Mouse (Mus musculus) liver, embryonic 15.5 days (tissue): Measurements from ENCODE around the gene Tpo. TPM values are rescaled to one million over a fixed set of nuclear protein-coding genes. Genes with fewer than 3 reads are reported as not detected.

ENCODE experiments used
- ATAC-seq: fragments of 200-750 bp; cut with Nextera tagmentation; 2 replicates; pipeline ENCODE4 v1.8.0; 2017; ENCODE audit warnings: moderate number of reproducible peaks, mild to moderate bottlenecking, moderate library complexity; ENCODE audit not compliant: insufficient read depth
- H3K27ac ChIP-seq: fragments of 300-500 bp; sonication (generic); replicated peaks from 2 replicates; pipeline ENCODE4 v1.5.1; 2015; ENCODE audit warnings: mild to moderate bottlenecking, inconsistent platforms
- H3K27me3 ChIP-seq: fragments of 300-500 bp; sonication (generic); 2 replicates; pipeline ENCODE4 v1.6.1; 2015; ENCODE audit warnings: mild to moderate bottlenecking, inconsistent platforms
- H3K36me3 ChIP-seq: fragments of 300-500 bp; sonication (generic); replicated peaks from 2 replicates; pipeline ENCODE4 v1.6.1; 2015; ENCODE audit warnings: moderate library complexity, mild to moderate bottlenecking, inconsistent platforms
- H3K4me1 ChIP-seq: fragments of 300-500 bp; sonication (generic); replicated peaks from 2 replicates; pipeline ENCODE4 v1.6.1; 2015; ENCODE audit warnings: inconsistent platforms
- H3K4me2 ChIP-seq: fragments of 300-500 bp; sonication (generic); 2 replicates; pipeline ENCODE4 v1.6.1; 2015; ENCODE audit warnings: moderate library complexity, mild to moderate bottlenecking, inconsistent platforms
- H3K4me3 ChIP-seq: fragments of 300-500 bp; sonication (generic); replicated peaks from 2 replicates; pipeline ENCODE4 v1.5.1; 2015; ENCODE audit warnings: mild to moderate bottlenecking, inconsistent platforms
- H3K9ac ChIP-seq: fragments of 300-500 bp; sonication (generic); 2 replicates; pipeline ENCODE4 v1.6.1; 2015; ENCODE audit warnings: moderate library complexity, mild to moderate bottlenecking, inconsistent platforms
- H3K9me3 ChIP-seq: fragments of 300-500 bp; sonication (generic); replicated peaks from 2 replicates; pipeline ENCODE4 v1.6.1; 2016; ENCODE audit warnings: inconsistent platforms
- WGBS: fragments of 180-500 bp; shearing (Covaris S2); methylation state at CpG from one replicate; pipeline ENCODE4 v1.1.7; 2015; ENCODE audit warnings: mixed read lengths; ENCODE audit not compliant: insufficient replicate concordance; 5-methylcytosine and 5-hydroxymethylcytosine counted together
- polyA plus RNA-seq: library from polyadenylated mRNA; unstranded; fragments of >200 nt; fragmentation: Nextera tagmentation; extraction: Ambion mirVana; gene quantifications from 2 replicates; pipeline ENCODE4 v1.2.1, GENCODE M21; 2015

The Tpo gene
- polyA plus RNA-seq, 1 experiment from 2014 or later, result not detected

GRCm38 (mm10) chr12:30017131-30017530 lies 115.3 kb downstream of the Tpo start:
- H3K9me3 ChIP-seq, result no peaks in the 10 kb centered on the region
- no peak overlapping the region for H3K4me3 ChIP-seq
- H3K9ac ChIP-seq, result no peak overlapping the region
- no peak overlapping the region for H3K27ac ChIP-seq
- H3K27me3 ChIP-seq, result no peaks in the 10 kb centered on the region
- H3K4me2 ChIP-seq, result no peak overlapping the region
- WGBS, result 60% methylated on average over 3 of the region's 3 CpGs
- no peaks in the 10 kb centered on the region for H3K36me3 ChIP-seq
- H3K4me1 ChIP-seq, result no peaks in the 10 kb centered on the region
- no peak for ATAC-seq

GRCm38 (mm10) chr12:30015501-30015900 lies 116.9 kb downstream of the Tpo start:
- H3K4me3 ChIP-seq, result no peak overlapping the region
- no peaks in the 10 kb centered on the region for H3K36me3 ChIP-seq
- H3K4me2 ChIP-seq, result no peak overlapping the region
- H3K27ac ChIP-seq, result no peak overlapping the region
- no peaks in the 10 kb centered on the region for H3K4me1 ChIP-seq
- ATAC-seq, result no peak
- no peak overlapping the region for H3K9ac ChIP-seq
- no peaks in the 10 kb centered on the region for H3K27me3 ChIP-seq
- 72% methylated on average over 9 of the region's 9 CpGs for WGBS
- H3K9me3 ChIP-seq, result no peaks in the 10 kb centered on the region

GRCm38 (mm10) chr12:30008741-30009140 lies 123.7 kb downstream of the Tpo start:
- Histone ChIP-seq H3K9ac (no peak overlapping the region), H3K27me3 (no peaks in the 10 kb centered on the region), H3K36me3 (no peaks in the 10 kb centered on the region), H3K9me3 (no peaks in the 10 kb centered on the region), H3K4me1 (no peaks in the 10 kb centered on the region), H3K4me2 (no peak overlapping the region), H3K4me3 (no peak overlapping the region), H3K27ac (no peak overlapping the region)
- WGBS, result 67% methylated on average over 5 of the region's 5 CpGs
- ATAC-seq, result no peak

- no peaks in the 10 kb centered on the region for H3K36me3 ChIP-seq
- no peak overlapping the region for H3K4me3 ChIP-seq
- no peak overlapping the region for H3K27ac ChIP-seq
- H3K4me2 ChIP-seq, result no peak overlapping the region
- WGBS, result 57% methylated on average over 9 of the region's 9 CpGs
- no peak overlapping the region for H3K9ac ChIP-seq
- no peak for ATAC-seq
- H3K27me3 ChIP-seq, result no peaks in the 10 kb centered on the region
- H3K4me1 ChIP-seq, result no peaks in the 10 kb centered on the region
- no peaks in the 10 kb centered on the region for H3K9me3 ChIP-seq
Observed at GRCm38 (mm10) chr12:30006586-30006985, 125.8 kb downstream of the Tpo start.

Other genes starting within 250 kb of the Tpo start
- 4.2 and 4.7 TPM in 2 replicates for gene Pxdn, start 195.0 kb downstream of the Tpo start, polyA plus RNA-seq
- gene Sntg2, start 240.8 kb upstream of the Tpo start, polyA plus RNA-seq, result 0.10 and 0.26 TPM in 2 replicates